Mouse (Mus musculus) mouse trophoblast stem cell (cell line): ENCODE results near the gene Tdgf1.

Source experiments
- in situ Hi-C, 2 experiments: fragments of 300-500 bp; cut with MseI, MboI; formaldehyde crosslinking; loops; 2 replicates in 1 of 2; 3 replicates in 1 of 2; pipeline ENCODE4 v1.15.1; 2025

The Tdgf1 gene

DNA sequence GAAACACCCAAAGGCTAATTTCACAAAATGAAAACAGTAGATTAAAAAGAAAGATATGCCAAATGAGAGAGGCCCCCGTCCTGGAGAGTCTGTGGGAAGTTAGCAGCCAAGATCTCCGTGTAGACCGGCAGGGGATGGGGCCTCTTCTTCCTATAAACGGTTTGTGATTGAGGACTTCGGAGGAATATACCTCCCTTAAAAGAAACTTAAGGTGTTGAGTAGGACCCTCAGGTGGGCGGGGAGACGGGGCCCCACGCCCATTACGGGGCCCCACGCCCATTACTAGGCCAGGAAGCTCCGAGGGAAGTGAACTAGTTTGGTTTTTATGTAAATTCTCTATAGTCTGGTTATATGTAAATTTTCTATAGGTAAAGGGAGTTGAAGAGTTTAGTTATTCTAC, at the start of gene Tdgf1:
Tdgf1 (minus strand) TSS at position 233 of the 400 bp plus-strand sequence.
- in situ Hi-C loops: no loop called here

DNA sequence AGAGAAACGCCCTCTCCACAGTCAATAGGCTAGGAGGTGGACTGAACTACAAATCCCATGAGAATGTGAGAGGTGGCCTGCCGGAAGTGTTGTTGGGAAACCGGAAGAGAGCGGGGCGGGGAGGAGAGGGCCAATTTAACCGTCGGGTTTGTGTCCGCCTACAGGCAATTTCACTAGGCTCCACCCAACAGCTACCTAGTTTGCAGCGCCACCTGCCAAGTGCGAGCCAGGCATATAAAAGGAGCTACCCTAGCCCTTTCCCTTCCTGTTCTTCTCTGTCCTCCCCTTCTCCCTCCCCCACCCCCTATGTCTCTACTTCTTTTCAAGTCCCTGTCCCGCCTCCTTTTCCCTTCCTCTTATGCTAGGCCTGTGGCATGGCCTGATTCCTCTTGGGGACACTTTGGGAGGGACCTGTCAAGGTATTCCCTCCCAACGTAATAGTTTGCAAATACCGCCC, 48.8 kb upstream of the Tdgf1 start:
- in situ Hi-C loops: loop anchor here in 1 of 2 experiments (5.0 kb wide), 1 partner anchor 78 kb away; no protein-coding TSS in a partner anchor

DNA sequence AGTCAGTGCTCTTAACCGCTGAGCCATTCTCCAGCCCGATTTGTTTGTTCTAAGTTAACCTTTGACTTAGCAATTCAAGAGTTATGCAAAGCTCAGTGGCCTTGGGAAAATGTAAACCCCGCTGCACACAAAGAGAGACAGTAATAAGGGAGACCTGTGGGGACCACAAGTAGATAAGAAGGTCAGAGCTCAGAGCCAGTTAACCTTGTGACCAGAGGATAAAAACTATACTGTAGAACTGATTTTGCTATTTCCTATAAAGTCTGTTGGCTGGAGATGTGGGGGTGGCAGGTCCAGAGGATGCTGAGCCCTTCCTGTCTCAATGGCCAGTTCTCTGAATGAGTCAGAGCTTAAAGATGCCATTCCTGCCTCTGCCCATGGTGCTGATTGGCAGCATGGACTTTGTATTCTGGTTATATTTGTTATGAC, 47.3 kb upstream of the Tdgf1 start:
- in situ Hi-C loops: no loop called here

DNA sequence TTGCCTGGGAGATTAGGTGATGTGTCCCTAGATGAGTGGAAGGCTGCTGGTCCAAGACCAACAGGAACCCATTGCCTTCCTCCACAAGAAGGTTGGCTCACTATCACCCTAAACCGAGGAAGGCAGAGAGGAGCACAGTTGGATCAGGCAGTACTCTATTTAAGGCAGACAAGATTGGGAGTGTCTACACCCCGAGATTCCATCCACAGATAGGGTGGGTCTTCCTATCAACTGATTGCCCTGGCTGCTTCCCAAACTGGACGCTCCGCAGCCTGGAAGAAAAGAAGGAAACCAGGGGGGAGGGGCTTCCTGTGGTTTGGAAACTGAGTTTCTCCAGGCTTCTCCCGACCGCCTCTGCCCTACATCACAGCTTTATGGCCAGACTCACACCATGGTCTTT, 44.2 kb upstream of the Tdgf1 start, which contains the start of gene Rtp3:
Rtp3 (minus strand) TSS at position 380 of the 400 bp plus-strand sequence.
- in situ Hi-C loops: no loop called here

DNA sequence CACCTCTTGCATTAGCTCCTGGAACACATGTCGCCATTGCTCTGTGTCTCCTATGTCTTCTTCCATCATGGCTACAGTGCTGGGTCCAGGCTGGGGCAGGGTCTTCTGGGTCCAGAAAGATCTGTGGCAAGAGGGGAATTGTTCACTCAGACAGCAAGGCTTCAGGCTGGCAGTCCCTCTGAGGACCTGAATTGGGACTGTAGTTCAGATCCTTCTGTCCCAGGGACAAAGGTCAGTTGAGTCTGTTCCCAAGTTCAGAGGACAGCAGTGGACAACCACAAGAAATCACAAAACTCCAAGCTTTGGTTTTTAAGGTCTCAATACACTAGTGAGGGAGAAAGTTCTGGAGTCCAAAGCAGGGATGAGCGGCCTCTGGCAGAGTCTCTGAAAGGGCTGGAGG, 43.6 kb upstream of the Tdgf1 start:
- in situ Hi-C loops: no loop called here

DNA sequence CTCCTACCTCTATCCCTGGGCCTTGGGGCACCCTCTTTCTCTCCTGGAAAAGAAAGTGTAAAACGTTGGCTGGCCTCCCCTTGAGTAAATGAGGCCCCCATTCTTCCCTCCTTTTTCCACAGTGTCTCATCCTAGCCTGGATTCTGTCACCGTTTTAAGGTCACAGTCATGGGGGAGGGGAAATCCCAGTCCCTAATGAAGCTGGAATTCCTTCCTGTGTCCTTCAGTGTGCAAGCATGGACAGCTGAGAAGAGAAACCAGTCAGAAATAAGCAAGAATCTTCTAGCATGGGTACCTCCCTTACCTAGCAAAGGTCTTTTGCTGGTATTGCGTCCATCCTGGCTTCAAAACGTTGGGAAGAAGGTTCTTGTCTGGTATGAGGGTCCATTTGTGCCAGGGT, 43.2 kb upstream of the Tdgf1 start:
- in situ Hi-C loops: no loop called here

DNA sequence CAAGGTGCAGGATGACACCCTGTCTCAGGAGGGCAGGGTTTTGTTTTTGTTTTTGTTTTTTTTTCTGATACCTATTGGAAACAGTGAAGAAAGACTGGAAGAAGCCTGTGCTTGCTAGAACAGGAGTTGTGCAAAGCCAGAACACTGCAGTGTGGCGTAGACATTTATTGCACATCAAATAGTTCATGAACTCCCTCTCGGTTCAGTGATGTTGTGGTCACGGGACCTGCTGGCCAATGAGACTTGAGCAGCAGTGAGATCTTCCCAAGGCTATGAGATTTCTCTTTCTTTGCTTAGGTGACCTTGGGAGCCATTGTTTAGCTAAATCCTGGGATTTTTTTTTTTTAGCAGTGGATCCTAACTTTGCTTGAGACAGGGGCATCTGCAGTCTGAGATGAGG, 42.1 kb upstream of the Tdgf1 start:
- in situ Hi-C loops: no loop called here

DNA sequence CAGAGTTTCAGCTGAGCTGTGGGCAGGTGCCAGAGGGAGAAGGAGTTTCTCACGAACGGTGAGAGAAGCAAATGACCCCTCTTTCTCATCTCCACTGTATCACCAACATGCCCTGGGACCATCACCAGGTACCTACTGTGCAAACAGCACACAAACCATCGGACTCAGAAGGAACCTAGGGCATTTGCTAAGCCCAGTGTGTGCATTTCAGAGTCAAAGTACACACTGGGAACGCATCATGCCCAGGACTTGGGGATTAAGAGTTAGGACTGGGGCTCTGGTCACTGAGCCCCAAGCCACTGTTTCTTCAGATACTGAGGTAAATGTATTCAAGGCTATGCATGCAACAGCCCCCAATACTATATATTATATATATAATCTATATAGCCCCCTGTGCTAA, 41.4 kb upstream of the Tdgf1 start:
- in situ Hi-C loops: no loop called here

DNA sequence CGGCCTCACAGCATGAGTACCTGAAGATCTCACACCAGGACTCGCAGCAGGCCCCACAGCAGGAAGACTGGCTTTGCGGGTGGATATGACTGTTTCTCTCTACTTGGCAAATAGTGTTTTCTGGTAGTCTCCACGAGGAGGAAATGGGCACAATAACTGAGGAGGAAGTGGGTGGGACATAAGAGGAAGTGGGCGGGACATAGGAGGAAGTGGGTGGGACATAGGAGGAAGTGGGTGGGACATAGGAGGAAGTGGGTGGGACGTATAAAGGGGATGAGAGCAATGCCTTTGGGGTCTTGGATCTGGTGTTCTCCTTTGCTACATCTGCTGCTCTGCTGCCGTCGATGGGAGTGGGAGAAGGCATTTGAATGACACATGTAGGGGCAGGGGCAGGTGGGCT, 40.0 kb upstream of the Tdgf1 start:
- in situ Hi-C loops: no loop called here

DNA sequence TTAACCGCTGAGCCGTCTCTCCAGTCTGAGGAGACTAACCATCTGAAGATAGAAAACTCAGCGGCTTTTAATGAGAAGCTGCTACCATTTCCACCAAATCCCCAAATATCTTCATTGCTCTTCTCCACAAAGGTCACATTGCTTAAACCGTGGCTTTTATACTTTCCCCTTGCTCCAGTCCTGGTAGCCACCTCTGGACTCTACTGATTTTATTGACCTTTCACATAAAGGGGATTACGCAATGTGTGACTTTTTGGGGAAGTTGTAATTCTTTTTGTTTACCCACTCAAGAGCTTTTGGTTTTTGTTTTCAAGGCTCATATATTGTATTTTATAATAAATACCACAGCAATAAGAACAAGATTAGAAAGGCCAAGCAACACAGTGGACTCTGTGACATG, 39.6 kb upstream of the Tdgf1 start:
- in situ Hi-C loops: no loop called here

DNA sequence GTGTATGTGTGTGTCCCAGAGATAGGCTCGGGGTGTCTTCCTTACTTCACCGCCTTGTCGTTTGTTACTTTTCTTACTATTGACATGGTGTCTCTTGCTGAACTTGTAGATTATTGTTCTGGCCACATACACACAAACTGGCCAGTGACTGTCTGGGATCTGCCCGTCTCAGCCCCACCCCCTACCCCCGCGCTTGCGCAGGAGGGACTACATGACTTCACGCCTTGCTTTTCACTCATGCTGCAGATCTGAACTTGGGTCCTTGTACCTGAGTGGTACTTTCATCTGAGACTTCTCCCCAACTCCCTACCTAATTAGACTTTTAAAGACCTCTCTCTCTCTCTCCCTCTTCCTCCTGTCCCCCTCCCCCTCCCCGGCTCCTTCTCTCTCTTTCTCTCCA, 38.1 kb upstream of the Tdgf1 start:
- in situ Hi-C loops: no loop called here

DNA sequence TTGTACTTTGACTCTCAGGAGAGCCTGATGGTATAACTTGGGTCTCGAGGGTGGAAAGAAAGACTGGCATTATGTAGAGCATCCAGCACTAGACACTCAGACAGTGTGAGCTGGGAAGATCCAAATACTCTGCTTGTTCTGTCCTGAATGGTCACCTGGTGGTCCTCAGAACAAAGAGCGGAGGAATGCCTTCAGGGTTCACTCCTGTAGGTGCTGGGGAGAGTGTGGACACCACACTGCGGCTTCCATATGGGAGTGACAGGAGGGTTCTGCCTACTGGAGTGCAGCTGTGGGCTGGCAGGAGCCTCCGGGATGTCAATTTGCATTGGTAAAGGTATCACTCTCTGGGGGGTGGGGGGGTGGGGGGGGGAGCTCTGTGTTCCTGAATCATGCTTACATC, 36.4 kb upstream of the Tdgf1 start:
- in situ Hi-C loops: no loop called here

DNA sequence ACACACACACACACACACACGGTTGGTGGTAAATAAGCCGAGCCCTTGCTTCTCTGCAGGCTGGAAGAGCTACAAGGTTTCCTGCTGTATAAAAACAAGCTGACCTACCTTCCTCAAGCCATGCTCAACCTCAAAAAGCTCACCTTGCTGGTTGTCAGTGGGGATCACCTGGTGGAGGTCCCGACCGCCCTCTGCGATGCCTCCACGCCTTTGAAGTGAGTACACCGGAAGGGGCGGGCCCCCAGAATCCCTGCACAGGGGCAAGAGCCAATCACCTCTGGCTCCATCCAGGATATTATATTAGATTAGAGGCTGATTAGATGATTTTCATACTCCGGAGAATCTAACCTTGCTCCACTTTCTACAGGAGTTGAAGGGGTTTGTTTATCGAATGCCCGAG, 33.5 kb upstream of the Tdgf1 start:
- in situ Hi-C loops: no loop called here

DNA sequence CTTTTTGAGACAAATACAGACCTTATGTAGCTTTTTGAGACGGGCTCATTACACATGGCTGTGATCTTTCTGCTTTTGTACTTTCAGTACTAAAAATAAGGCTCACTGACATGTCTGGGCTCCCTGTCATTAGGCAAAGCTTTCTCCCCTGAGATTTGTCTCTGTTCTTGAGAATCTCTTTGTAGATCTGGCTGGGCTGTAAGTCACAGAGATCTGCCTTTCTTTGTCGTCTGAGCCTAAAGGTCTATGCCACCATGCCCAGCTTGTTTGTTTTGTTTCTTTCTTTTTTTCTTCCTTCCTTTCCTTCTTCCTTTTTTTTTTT, 19.9 kb upstream of the Tdgf1 start:
- in situ Hi-C loops: no loop called here

DNA sequence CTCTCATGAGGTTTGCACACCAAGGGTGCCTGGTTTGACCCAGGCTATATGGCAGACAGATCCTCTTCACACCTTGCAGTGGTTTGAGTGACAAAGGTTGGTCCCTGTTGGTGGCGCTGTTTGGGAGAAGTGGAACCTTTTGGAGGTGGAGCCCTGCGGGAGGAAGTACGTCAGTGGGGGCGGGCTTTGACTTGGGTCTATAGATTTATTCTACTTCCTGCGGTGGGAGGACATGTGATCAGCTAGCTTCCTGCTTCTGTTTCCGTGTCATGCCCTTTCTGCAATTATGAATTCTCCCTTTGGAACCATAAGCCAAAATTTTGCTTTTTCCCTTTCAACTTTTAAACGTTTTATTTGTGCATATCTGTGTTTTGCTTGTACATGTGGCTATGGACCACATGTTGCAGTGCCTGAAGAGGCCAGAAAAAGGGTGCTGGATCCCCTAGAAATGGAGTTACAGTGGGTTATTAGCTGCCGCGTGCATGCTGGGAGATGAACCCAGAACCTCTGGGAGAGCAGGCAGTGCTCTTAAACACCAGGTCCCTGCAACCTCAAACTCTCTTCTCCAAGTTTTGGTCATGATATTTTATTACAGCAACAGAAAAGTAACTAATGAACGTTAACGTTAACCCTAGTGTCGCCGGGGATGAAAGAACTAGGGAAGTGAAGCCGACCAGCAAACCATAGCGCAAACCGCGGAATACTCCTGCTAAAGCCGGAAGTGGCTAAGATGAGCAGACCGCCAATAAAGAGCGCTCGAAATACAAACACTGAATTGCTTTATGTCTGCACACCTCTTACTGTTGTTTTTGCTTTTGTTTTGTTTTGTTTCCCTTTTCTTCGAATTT, 19.3 kb upstream of the Tdgf1 start:
- in situ Hi-C loops: no loop called here

DNA sequence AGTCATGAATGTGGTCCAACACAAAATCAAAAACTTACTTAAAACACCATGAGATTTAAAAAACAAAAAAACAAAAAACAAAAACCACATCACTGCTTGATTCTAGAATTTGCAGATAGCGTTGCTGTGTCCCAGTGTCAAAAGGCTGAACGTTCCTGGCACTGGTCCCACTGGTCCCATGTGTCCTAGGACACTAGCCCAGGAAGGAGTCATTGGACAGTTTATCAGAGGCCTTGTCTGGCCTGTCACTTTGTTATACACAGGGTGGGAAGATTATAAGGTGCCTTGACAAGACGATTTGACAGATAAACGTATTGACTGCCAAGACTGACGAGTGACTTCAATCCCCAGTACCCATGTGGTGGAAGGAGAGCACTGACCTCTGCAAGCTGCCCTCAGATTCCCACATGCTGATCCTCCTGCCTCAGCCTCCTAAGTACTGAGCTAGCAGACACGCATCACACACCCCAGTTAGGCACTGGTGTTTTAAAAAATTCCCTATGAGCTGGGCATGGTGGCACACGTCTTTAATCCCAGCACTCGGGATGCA, 17.7 kb upstream of the Tdgf1 start:
- in situ Hi-C loops: no loop called here

DNA sequence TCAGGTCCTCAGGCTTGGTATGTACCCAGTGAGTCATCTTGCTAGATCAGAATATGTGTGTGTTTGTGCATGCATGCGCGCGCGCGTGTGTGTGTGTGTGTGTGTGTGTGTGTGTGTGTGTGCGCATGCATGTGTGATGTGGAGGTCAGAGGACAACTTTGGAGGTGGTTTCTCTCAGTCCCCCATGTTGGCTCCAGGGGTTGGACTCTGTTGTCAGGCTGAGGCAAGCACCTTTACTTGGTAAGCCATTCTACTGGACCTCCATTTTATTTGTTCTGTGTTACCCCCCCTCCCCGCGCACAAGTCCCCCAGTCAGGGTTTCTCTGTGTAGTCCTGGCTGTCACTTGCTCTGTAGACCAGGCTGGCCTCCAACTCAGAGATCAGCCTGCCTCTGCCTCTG, 15.4 kb upstream of the Tdgf1 start:
- in situ Hi-C loops: no loop called here

DNA sequence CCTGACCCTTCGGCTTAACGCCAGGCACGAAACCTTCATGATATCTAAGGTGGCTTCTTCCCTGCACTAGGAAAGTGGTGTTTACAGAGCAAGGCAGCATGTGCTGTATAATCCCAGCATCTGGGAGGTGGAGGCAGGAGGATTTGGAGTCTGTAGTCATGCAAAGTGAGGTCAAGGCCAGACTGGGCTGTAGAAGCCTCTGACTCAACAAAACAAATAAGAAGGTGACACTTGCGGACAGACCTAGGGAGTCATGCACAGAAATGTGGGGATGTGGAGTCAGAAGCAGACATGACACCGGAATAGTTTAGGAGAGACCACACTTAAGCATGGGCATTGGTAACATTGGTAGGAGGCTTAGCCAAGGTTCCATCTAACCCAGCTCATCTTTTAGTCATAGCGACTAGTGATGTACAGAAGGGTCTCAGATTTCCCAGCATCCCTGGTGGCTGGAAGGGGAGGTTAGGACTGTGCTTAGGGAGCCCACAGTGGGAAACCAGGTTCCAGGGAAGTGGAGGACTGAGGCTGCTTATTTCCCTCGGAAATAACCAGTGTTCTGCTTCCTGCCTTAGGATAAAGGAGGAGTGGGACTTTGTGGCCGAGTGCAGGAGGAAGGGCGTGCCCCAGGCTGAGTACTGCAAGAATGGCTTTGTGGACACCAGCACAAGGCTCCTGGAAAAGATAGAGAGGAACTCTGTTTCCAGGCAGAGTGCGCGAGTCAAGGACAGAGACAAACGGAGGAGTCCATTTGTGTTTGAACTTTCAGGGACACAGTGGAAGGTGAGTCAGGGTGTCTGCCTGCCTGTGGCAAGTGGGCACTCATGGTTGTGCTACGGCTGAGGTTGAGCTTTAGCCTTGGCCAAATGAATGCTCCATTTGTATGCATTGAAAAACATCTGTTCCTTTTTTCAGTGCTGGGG, 14.5 kb upstream of the Tdgf1 start:
- in situ Hi-C loops: no loop called here

DNA sequence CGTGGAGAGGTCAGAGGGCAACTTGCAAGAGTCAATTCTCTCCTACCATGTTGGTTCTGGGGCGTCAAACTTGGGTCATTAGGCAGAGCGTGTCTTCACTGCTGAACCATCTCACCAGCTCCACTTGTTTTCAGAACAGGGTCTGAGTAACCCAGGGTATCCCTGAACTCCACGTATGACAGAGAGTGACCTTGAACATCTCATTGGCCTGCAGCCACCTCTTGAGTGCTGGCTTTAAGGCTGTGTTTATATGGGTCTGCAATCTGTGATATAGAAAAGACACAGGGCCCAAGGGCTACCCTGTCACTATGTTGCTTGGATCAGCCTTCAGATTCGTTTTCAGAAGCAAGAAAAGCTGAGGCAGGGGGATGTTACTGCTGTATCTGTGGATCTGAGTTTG, 13.7 kb upstream of the Tdgf1 start:
- in situ Hi-C loops: no loop called here

DNA sequence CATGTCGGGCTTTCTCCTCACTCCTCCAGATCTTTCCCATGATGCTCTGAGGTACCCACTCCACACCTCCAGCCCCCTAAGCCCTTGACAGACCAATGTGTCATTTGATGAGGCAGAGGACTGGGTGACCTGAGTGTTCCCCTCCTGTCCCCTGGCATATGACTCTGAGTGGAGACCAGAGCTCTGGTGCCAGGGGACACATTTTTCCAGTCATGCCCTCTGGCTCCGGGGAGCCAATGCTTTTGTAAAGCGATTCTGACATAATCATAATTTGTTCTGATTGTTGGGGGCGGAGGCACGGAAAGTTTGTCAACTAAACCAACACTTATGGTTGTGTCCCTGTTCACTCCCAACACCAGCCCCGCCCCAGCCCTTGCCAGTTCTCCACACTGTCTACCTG, 10.0 kb upstream of the Tdgf1 start:
- in situ Hi-C loops: no loop called here

DNA sequence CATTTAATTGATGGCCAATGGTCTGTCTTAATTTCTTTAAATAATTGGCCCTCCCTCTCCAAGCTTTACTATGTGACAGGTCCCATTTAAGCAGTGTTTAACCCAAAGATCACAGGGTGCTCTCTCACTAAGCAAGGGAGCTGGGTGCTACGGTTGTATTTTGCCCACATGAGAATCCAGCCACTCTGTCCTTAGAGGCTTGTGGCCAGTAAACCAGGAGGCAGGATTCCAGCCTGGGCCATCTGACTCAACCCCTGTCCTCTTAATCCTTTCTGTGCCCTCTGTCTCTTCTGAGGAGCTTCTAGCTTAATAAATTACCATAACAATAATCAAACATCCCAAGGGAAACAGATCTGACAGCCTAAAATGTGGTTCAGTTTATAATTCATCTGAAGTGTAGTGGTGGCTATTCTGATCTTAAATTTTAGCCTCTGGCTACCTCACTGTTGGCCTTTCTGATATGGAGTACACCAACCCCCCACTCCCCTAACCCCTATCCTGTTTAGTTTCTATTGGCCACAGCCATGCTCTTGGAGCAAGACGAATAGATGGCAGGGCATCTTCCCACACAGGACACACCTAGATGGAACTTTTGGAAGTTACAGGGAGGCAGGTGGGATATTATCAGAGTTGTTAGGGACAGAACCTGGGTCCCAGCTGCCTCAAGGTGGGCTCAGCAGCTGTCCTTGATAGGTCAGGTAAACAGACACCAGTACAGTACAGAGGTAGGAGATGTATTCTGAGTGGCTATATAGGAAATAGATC, 8.9 kb upstream of the Tdgf1 start:
- in situ Hi-C loops: no loop called here
